Mouse (Mus musculus): ENCODE data around the gene Srgap3.

DNA sequence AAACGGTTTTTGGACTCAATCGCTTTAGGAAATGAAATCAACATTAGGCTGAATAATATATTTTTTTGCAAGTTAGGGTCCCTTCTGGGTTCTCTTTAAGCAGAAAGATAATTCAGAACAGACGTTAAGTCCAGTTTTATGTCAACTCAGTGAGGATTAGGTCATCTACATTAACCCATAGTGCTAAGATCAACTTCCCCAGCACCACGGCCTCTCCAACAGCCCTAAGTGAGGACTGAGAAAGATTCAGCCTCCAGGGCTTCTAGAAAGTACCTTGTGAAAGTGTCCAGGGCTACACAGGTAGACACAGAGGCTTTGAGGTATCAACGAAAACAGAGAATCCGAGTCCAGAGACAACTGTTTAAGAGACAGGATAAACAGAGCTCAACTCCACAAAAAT is 11.3 kb upstream of the Srgap3 start:
- TF ChIP-seq POLR2A (IDR thresholded peaks at IDR 0.05; ENCODE audit: insufficient read depth, low read depth, low read length) (no peak), CTCF (IDR thresholded peaks at IDR 0.05; ENCODE audit: insufficient read depth, low read depth, low read length) (no peak)
